Mouse (Mus musculus) intestine, postnatal 0 days (tissue): Measurements from ENCODE around the gene Aspscr1. TPM values are rescaled to one million over a fixed set of nuclear protein-coding genes. Genes with fewer than 3 reads are reported as not detected.
A peak's percentile ranks its signal among the peaks of the same experiment; 100 is the strongest.

ENCODE experiments used
- ATAC-seq: fragments of 200-750 bp; cut with Nextera tagmentation; 2 replicates; pipeline ENCODE4 v1.8.0; 2017; ENCODE audit warnings: mild to moderate bottlenecking, moderate TSS enrichment, moderate library complexity
- H3K27ac ChIP-seq: fragments of 300-500 bp; sonication (generic); 2 replicates; pipeline ENCODE4 v1.5.1; 2014; ENCODE audit warnings: mild to moderate bottlenecking, low read depth, low read length, moderate library complexity
- H3K27me3 ChIP-seq: fragments of 300-500 bp; sonication (generic); replicated peaks from 2 replicates; pipeline ENCODE4 v1.6.1; 2014; ENCODE audit warnings: low read length, mixed read lengths; ENCODE audit not compliant: control insufficient read depth, insufficient read depth
- H3K36me3 ChIP-seq: fragments of 300-500 bp; sonication (generic); 2 replicates; pipeline ENCODE4 v1.6.1; 2014; ENCODE audit warnings: mild to moderate bottlenecking, moderate library complexity; ENCODE audit not compliant: control insufficient read depth, insufficient read depth
- H3K4me1 ChIP-seq: fragments of 300-500 bp; sonication (generic); replicated peaks from 2 replicates; pipeline ENCODE4 v1.6.1; 2014; ENCODE audit warnings: antibody characterized with exemption, low read length, mixed read lengths; ENCODE audit not compliant: control insufficient read depth, insufficient read depth
- H3K4me2 ChIP-seq: fragments of 300-500 bp; sonication (generic); replicated peaks from 2 replicates; pipeline ENCODE4 v1.6.1; 2014; ENCODE audit warnings: low read depth, mild to moderate bottlenecking, moderate library complexity
- H3K4me3 ChIP-seq: fragments of 300-500 bp; sonication (generic); 2 replicates; pipeline ENCODE4 v1.5.1; 2014; ENCODE audit warnings: low read depth, low read length
- H3K9ac ChIP-seq: fragments of 300-500 bp; sonication (generic); 2 replicates; pipeline ENCODE4 v1.6.1; 2014; ENCODE audit warnings: mild to moderate bottlenecking, low read depth, low read length
- H3K9me3 ChIP-seq: fragments of 300-500 bp; sonication (generic); 2 replicates; pipeline ENCODE4 v1.6.1; 2016; ENCODE audit warnings: mixed run types; ENCODE audit not compliant: control insufficient read depth
- CTCF ChIP-seq: sonication (generic); IDR thresholded peaks from 2 replicates; pipeline ENCODE4 v1.5.1; 2016; ENCODE audit warnings: low read depth, mild to moderate bottlenecking, control low read depth, antibody characterized with exemption, moderate library complexity
- WGBS: fragments of 180-500 bp; shearing (Covaris S2); extraction: QIAGEN DNeasy Blood & Tissue Kit; methylation state at CpG from one replicate; pipeline ENCODE4 v1.1.7; 2014; 5-methylcytosine and 5-hydroxymethylcytosine counted together
- polyA plus RNA-seq: library from polyadenylated mRNA; unstranded; fragments of >200 nt; fragmentation: Nextera tagmentation; extraction: Ambion mirVana; gene quantifications from 2 replicates; pipeline ENCODE4 v1.2.1, GENCODE M21; 2015

Aspscr1 gene
- polyA plus RNA-seq, 1 experiment from 2014 or later: 105 TPM

DNA sequence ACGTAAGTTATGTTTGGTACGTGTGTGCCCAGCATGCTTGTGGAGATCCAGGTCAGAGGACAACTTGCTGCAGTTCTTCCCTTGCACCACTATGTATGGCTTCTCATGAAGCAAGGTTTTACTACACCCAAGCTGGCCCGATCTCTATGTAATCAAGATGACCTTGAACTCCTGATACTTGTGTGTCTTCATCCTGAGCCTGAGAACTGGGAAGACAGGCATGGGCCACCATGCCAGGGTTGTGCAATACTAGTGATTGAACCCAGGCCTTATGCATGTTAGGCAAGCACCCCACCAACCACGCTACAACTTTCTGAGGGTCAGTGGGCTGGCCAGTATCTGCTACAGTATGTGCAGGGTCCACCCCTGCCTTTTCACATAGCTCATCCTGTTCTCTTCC, 4.2 kb downstream of the Aspscr1 start:
- Histone ChIP-seq H3K36me3 (peaks cover 42% of the 10 kb centered on the region), H3K4me2 (no peak overlapping the region), H3K4me3 (no peak overlapping the region), H3K4me1 (peaks cover 8% of the 10 kb centered on the region; the same call in 1 of the 2 replicates), H3K27me3 (no peaks in the 10 kb centered on the region), H3K27ac (peak overlapping the region; percentile 22; the same call in 1 of the 2 replicates), H3K9me3 (no peaks in the 10 kb centered on the region), H3K9ac (no peak overlapping the region)
- TF ChIP-seq CTCF: no peak
- WGBS: 62% methylated on average over 4 of the region's 4 CpGs
- no peak for ATAC-seq

DNA sequence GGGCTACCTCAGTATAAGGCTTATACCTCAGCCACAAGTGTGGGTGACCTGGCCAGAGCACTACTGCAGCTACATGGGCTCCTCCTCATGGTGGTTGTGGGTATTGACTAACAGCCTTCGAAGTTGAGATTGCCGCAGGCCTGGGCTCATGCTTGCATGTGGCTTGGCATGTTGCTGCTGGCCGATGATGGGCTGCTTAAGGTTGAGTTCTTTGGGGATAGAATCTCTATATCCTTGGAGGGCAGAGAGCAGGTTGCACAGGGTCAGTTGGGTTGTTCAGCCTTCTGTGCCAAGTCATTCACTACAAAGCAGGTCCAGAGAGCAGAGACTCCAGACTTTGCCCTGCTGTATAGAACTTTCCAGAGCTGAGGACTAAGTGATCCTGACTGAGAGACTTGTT, 7.1 kb downstream of the Aspscr1 start:
- H3K27ac ChIP-seq: peak overlapping the region; percentile 80
- peak; percentile 73 for TF ChIP-seq CTCF
- no peaks in the 10 kb centered on the region for H3K4me1 ChIP-seq
- H3K36me3 ChIP-seq: peaks cover 67% of the 10 kb centered on the region
- no peak overlapping the region for H3K9ac ChIP-seq
- peak; percentile 90 for ATAC-seq
- no peaks in the 10 kb centered on the region for H3K27me3 ChIP-seq
- H3K4me3 ChIP-seq: no peak overlapping the region
- 70% methylated on average over 3 of the region's 3 CpGs for WGBS
- no peak overlapping the region for H3K4me2 ChIP-seq
- H3K9me3 ChIP-seq: no peaks in the 10 kb centered on the region

DNA sequence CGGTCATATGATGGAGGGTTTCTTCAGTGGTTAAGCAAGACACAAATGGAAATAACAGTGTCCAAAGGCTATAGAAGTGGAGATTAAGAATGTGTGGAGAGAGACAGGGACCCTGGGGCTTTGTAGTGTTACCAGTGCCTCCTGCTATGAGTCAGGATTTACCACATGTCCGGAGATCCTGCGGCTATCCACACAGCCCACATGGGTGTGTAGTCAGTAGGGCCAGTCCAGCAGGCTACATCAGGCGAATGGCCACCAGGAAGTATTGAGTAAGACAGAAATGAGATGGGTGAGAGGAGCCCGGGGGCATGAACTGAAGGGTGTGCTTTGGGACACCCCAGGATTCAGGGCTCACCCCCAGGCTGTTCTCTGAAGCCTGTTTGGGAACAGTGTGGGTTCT, 9.9 kb downstream of the Aspscr1 start:
- H3K27ac ChIP-seq: no peak overlapping the region
- WGBS: 86% methylated on average over 5 of the region's 5 CpGs
- H3K4me3 ChIP-seq: no peak overlapping the region
- no peak overlapping the region for H3K4me2 ChIP-seq
- TF ChIP-seq CTCF: no peak
- H3K9ac ChIP-seq: no peak overlapping the region
- peaks cover 80% of the 10 kb centered on the region for H3K36me3 ChIP-seq
- H3K4me1 ChIP-seq: no peaks in the 10 kb centered on the region
- H3K9me3 ChIP-seq: no peaks in the 10 kb centered on the region
- no peaks in the 10 kb centered on the region for H3K27me3 ChIP-seq
- ATAC-seq: no peak

DNA sequence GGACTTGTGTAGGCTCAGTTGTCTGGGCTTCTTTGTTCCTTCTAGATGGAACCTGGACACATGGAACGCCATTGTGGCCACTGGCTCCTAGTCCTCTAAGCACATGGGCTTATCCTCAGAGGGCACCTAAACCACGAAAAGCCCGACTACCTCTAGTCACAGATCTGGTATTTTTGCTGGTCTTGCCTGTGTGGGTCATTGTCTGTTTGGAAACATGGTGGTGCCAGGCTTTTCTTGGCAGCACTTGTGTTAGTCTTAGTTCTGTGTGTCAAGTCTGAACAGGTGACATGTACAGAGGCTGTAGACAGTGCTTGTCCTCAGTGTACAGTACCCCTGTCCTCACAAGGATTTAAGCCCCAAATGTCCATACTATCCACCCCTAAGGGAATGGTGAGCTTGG, 10.8 kb downstream of the Aspscr1 start:
- Histone ChIP-seq H3K36me3 (peaks cover 80% of the 10 kb centered on the region), H3K4me3 (no peak overlapping the region), H3K9me3 (no peaks in the 10 kb centered on the region), H3K27me3 (no peaks in the 10 kb centered on the region), H3K27ac (no peak overlapping the region), H3K4me1 (no peaks in the 10 kb centered on the region), H3K9ac (no peak overlapping the region), H3K4me2 (no peak overlapping the region)
- ATAC-seq: no peak
- no peak for TF ChIP-seq CTCF
- WGBS: 97% methylated on average over 3 of the region's 3 CpGs

DNA sequence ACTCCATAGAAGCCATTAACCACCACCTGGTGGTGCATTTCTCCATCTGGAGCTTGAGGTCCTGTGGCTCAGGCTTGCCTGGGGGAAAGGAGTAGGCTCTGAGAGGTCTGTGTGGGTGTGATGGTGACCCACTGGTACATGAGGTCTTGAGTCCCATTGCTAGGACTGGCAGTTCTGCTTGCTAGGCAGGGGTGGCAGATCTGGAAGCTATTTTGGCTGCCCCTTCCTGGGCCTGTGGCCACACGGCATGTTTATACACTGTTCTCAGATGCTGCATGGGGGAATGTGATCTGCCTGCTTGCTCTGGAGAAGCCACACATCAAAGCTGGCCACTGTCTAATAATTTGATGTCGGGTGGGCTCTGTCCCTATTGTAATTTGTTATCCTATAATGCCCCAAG, 11.3 kb downstream of the Aspscr1 start:
- Histone ChIP-seq H3K4me3 (no peak overlapping the region), H3K27ac (no peak overlapping the region), H3K4me2 (no peak overlapping the region), H3K9ac (no peak overlapping the region), H3K27me3 (no peaks in the 10 kb centered on the region), H3K9me3 (no peaks in the 10 kb centered on the region), H3K4me1 (no peaks in the 10 kb centered on the region), H3K36me3 (peaks cover 80% of the 10 kb centered on the region)
- ATAC-seq: no peak
- WGBS: 81% methylated on average over 2 of the region's 2 CpGs
- TF ChIP-seq CTCF: no peak

DNA sequence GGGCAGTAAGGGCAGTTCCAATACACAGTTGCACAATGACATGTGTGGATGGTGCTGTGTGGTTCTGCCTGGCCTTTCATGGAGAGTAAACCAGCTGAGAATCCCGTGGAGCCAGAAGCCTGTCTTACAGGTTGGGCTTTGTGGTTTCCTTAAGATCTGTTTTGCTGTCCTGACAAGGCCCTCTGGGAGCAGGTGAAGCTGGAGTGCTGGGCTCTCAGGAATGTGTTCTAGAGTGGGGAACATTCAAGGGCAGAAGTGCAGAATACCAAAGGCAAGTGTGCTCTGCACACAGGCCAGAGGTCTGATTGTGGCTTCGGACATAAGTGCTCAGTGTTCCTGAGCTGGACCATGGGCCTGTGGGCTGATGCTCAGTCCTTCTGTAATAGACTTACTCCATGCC, 11.9 kb downstream of the Aspscr1 start:
- 83% methylated on average over 2 of the region's 2 CpGs for WGBS
- H3K4me2 ChIP-seq: no peak overlapping the region
- TF ChIP-seq CTCF: no peak
- H3K4me3 ChIP-seq: no peak overlapping the region
- H3K36me3 ChIP-seq: peaks cover 81% of the 10 kb centered on the region
- H3K9ac ChIP-seq: no peak overlapping the region
- no peaks in the 10 kb centered on the region for H3K4me1 ChIP-seq
- no peaks in the 10 kb centered on the region for H3K27me3 ChIP-seq
- H3K27ac ChIP-seq: no peak overlapping the region
- ATAC-seq: no peak
- H3K9me3 ChIP-seq: no peaks in the 10 kb centered on the region

DNA sequence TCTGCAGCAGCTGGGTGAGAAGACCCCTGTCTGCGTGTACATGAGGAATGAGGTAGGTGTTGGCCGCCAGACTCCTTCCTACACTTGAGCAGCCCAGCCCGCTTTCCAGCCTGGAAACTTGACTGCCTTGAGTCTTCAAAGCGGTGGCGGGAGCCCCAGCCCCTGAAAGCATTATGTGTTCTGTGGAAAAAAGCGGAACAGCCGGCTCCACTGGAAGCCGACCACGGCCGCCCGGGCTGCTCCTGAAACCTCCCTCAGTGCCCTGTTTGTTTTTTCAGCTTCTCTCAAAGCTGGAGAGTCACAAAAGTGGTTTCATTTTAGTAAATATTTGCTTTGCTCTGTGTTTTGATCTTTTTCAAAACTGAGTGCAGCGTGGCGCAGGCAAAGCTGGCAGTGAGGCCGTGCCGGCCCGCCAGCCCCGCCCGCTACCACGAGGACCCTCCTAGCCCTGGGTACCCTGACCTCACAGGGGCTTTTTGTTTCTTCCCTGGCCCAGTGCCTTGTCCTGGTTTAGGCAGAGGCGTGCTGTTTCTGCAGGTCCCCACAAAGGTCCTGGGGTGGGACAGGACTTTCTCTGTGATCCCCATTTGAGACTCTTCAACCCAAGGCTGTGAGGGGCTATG, 14.0 kb downstream of the Aspscr1 start:
- Histone ChIP-seq H3K4me1 (no peaks in the 10 kb centered on the region), H3K4me3 (no peak overlapping the region), H3K36me3 (peaks cover 69% of the 10 kb centered on the region), H3K4me2 (no peak overlapping the region), H3K27me3 (no peaks in the 10 kb centered on the region), H3K9me3 (no peaks in the 10 kb centered on the region), H3K27ac (no peak overlapping the region), H3K9ac (no peak overlapping the region)
- no peak for ATAC-seq
- no peak for TF ChIP-seq CTCF
- WGBS: 74% methylated on average over 20 of the region's 20 CpGs
